Mouse (Mus musculus) stomach, postnatal 0 days (tissue): ENCODE data around the gene Cux2.

Experiments
- CTCF ChIP-seq: IDR thresholded peaks from 2 replicates; pipeline ENCODE4 v1.5.1; 2016; ENCODE audit warnings: antibody characterized with exemption, low read depth, mild to moderate bottlenecking, moderate library complexity
- EP300 ChIP-seq: optimal IDR thresholded peaks from 2 replicates; pipeline ENCODE3; 2016; ENCODE audit warnings: antibody characterized with exemption

DNA sequence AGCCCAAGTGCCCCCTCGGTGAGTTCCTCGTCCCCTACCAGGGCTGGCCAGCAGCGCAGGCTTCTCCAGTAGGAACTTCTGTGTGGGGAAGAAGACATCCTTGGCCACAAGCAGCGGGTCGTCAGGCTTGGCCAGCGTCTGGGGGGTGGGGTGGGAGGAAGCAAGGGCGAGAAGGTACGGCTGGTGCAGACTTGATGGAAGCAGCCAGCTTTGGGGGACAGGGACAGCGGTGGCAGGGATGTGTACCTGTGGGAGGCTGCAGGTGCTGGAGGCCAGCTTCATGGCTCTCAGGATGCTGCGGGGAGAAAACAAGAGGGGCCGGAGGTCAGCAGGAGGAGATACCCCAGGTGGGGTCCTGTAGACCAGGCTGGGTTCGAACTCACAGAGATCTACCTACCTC, 174.9 kb downstream of the Cux2 start:
- no peak for TF ChIP-seq EP300
- TF ChIP-seq CTCF, result no peak
